Mouse (Mus musculus) ES-E14 (cell line): ENCODE data around the gene Fam118a.

Source experiments
- CHD2 ChIP-seq: IDR thresholded peaks from 2 replicates; pipeline ENCODE4 v1.6.1; 2014; ENCODE audit warnings: mild to moderate bottlenecking, low read depth, low read length, inconsistent platforms
- HCFC1 ChIP-seq: IDR thresholded peaks from 2 replicates; pipeline ENCODE4 v1.6.1; 2012; ENCODE audit warnings: low read length, inconsistent platforms, borderline replicate concordance; ENCODE audit not compliant: insufficient read depth
- MAFK ChIP-seq: IDR thresholded peaks from 2 replicates; pipeline ENCODE4 v1.6.1; 2014; ENCODE audit warnings: mild to moderate bottlenecking, low read depth, low read length, inconsistent platforms; ENCODE audit not compliant: insufficient read depth
- ZC3H11A ChIP-seq: IDR thresholded peaks from 2 replicates; pipeline ENCODE4 v1.6.1; 2012; ENCODE audit warnings: low read depth, mild to moderate bottlenecking, inconsistent platforms, low read length, borderline replicate concordance
- ZNF384 ChIP-seq: IDR thresholded peaks from 2 replicates; pipeline ENCODE4 v1.6.1; 2012; ENCODE audit warnings: low read depth, low read length, inconsistent platforms

DNA sequence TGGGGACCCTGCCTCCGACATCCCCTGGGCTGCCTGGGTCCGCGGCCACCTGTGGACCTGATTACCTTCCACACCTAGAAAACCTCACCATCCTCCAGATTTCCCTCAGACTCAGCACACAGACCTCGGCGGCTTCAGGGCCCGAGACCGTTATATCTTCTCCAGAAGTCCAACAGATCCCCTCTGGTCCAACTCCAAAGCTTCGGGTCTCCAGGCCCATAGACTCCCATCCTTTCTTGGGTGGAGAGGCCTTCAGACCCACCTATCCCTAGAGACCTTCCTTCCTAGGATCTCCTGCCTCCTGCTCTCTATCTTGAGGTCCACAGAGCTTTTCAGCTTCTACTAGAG is 8.6 kb downstream of the Fam118a start:
- no peak for TF ChIP-seq CHD2
- TF ChIP-seq MAFK, result no peak
- no peak for TF ChIP-seq ZC3H11A
- TF ChIP-seq HCFC1, result no peak
- TF ChIP-seq ZNF384, result no peak
